Mouse (Mus musculus) heart, postnatal 0 days (tissue): Measurements from ENCODE around the gene Myo1b. TPM values are rescaled to one million over a fixed set of nuclear protein-coding genes. Genes with fewer than 3 reads are reported as not detected.
A peak's percentile ranks its signal among the peaks of the same experiment; 100 is the strongest.

ENCODE experiments used
- ATAC-seq: fragments of 200-750 bp; cut with Nextera tagmentation; 2 replicates; pipeline ENCODE4 v1.8.0; 2017; ENCODE audit warnings: low read depth, moderate number of reproducible peaks, moderate library complexity; ENCODE audit not compliant: insufficient read depth
- DNase-seq: peaks from one replicate; pipeline ENCODE4 v3.0.0-alpha.2; 2016; ENCODE audit warnings: low spot score
- H3K27ac ChIP-seq: fragments of 300-500 bp; sonication (generic); 2 replicates; pipeline ENCODE4 v1.5.1; 2014; ENCODE audit warnings: low read depth, mild to moderate bottlenecking
- H3K27me3 ChIP-seq: fragments of 300-500 bp; sonication (generic); 2 replicates; pipeline ENCODE4 v1.6.1; 2014; ENCODE audit warnings: low read length, mixed read lengths; ENCODE audit not compliant: control insufficient read depth, insufficient read depth
- H3K36me3 ChIP-seq: fragments of 300-500 bp; sonication (generic); replicated peaks from 2 replicates; pipeline ENCODE4 v1.6.1; 2014; ENCODE audit warnings: low read length, mixed read lengths; ENCODE audit not compliant: control insufficient read depth, insufficient read depth
- H3K4me1 ChIP-seq: fragments of 300-500 bp; sonication (generic); 2 replicates; pipeline ENCODE4 v1.6.1; 2014; ENCODE audit warnings: antibody characterized with exemption; ENCODE audit not compliant: control insufficient read depth, insufficient read depth
- H3K4me2 ChIP-seq: fragments of 300-500 bp; sonication (generic); 2 replicates; pipeline ENCODE4 v1.6.1; 2014; ENCODE audit warnings: low read depth, mild to moderate bottlenecking, low read length, moderate library complexity
- H3K4me3 ChIP-seq: fragments of 300-500 bp; sonication (generic); 2 replicates; pipeline ENCODE4 v1.5.1; 2014; ENCODE audit warnings: low read depth, low read length
- H3K9ac ChIP-seq: fragments of 300-500 bp; sonication (generic); replicated peaks from 2 replicates; pipeline ENCODE4 v1.6.1; 2014; ENCODE audit warnings: low read depth, low read length, mixed read lengths
- H3K9me3 ChIP-seq: fragments of 300-500 bp; sonication (generic); replicated peaks from 2 replicates; pipeline ENCODE4 v1.6.1; 2016; ENCODE audit warnings: low read length; ENCODE audit not compliant: control insufficient read depth
- CTCF ChIP-seq: IDR thresholded peaks from 2 replicates; pipeline ENCODE4 v1.5.1; 2016; ENCODE audit warnings: antibody characterized with exemption, control low read depth, low read depth
- EP300 ChIP-seq: IDR thresholded peaks from 2 replicates; pipeline ENCODE4 v1.6.1; 2016; ENCODE audit warnings: antibody characterized with exemption, low read depth
- WGBS: fragments of 180-500 bp; shearing (Covaris S2); extraction: QIAGEN DNeasy Blood & Tissue Kit; methylation state at CpG from one replicate; pipeline ENCODE4 v1.1.7; 2014; 5-methylcytosine and 5-hydroxymethylcytosine counted together
- polyA plus RNA-seq: library from polyadenylated mRNA; unstranded; fragments of >200 nt; fragmentation: Nextera tagmentation; extraction: Ambion mirVana; gene quantifications from 2 replicates; pipeline ENCODE4 v1.2.1, GENCODE M21; 2015
- total RNA-seq: library from RNA; depleted of rRNA; stranded (reverse); fragments of >200 nt; gene quantifications from 2 replicates; pipeline ENCODE4 v1.2.3, GENCODE M21; 2014; ENCODE audit warnings: low replicate concordance

The Myo1b gene
- total and polyA plus RNA-seq, 2 experiments from 2014 or later: 12.6 to 24.3 TPM

DNA sequence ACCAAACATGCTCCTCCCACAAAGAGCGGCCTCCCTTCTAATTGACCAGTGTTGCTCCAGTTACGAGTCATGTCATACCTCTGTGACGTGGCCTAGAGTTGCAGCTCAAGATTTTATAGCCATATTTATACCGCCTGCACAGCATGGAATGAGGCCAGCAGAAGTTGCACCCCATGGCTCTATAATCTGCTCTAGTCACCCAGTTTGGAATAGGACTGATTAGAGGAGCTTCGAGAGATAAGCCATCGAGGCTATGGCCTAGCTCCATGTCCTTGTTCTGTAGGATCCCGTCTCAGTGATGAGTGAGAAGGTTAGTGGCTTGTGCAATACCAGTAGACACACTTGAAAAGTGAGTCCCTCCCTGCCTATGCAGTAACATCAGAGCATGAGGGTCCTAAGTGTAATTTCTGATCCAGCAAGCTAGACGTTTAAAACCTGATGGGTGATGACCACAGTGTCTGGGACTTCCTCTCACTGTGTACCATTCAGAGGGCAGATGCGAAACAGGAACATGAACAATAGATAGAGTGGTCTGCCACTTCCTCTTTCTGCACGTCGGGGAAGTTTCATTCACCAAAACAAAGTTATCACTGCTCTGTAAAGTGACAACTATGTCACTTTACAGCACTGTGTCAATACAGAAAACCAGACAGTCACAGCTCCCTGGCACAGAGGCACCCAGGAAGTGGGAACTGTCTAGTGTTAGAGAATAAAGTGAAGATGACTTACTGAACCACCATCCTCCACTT, 18.5 kb upstream of the Myo1b start:
- Histone ChIP-seq H3K27ac (peak overlapping the region; percentile 20; the same call in 1 of the 2 replicates), H3K4me3 (no peak overlapping the region), H3K36me3 (no peaks in the 10 kb centered on the region), H3K27me3 (no peaks in the 10 kb centered on the region), H3K4me1 (no peaks in the 10 kb centered on the region), H3K4me2 (no peak overlapping the region), H3K9me3 (no peaks in the 10 kb centered on the region), H3K9ac (no peak overlapping the region)
- TF ChIP-seq EP300: no peak
- TF ChIP-seq CTCF: no peak
- DNase-seq (no peak), ATAC-seq (no peak; the same call in 1 of the 2 replicates)
- 39% methylated on average over 11 of the region's 11 CpGs for WGBS

DNA sequence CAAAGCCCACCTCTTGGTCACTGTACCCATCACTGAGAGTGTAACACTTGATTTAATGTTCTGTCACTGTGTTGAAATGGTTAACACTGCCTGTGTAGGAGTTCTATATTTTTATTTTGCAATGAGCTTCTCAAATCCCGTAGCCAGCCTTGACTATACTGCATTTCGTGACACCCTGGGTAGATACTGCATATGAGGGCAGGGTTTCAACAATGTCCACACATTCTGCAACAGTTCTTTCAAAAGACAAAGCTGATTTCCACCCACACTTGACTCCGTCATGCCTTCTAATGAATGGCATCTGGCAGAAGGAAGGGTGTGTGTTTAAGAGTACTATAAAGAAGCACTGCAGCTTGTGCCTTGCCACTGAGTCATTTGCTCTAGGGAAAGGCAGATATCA, 17.0 kb upstream of the Myo1b start:
- Histone ChIP-seq H3K9ac (no peak overlapping the region), H3K27me3 (no peaks in the 10 kb centered on the region), H3K4me1 (no peaks in the 10 kb centered on the region), H3K27ac (no peak overlapping the region), H3K36me3 (no peaks in the 10 kb centered on the region), H3K4me2 (no peak overlapping the region), H3K9me3 (no peaks in the 10 kb centered on the region), H3K4me3 (no peak overlapping the region)
- no peak for TF ChIP-seq CTCF
- no peak for TF ChIP-seq EP300
- WGBS: 51% methylated on average over 3 of the region's 3 CpGs
- no peak for ATAC-seq
- DNase-seq: no peak

DNA sequence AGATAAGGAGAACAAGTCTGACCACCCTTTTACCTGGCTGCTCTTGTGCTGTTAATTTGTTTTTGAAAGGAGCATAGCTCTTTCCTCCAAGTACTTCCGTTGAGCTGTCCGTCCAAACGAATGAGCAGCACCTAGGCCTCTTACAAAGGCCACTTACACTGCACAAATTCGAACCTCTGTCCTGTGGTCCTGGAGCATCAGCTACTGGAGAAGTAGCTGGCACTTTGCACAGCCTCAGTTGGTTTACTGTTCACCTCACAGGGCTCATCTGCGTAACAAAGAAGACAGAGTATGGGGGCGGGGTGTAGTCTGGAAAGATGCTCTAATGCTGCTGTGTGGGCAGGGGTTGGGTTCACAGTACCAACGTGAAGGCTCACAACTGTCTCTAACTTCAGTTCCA, 15.7 kb upstream of the Myo1b start:
- WGBS: 77% methylated on average over 7 of the region's 7 CpGs

DNA sequence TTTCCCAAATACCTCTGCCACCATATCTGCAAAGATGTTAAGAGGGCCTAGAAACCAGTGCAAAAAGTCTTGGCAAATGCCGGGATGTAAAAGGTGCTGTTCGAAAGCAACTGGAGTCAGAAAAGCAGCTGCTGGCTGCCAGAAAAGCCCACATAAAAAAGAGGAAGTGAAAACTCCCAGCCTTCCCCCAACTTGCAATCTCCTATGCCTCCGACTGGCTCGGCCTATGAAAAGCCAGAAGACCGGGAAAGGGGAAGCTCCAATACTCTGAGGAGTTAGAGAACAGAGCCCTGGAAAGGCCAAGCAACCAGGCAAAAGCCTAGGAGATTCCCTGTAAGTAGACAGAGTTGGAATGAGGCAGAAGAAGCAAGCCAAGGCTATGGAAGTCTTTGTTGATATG, 14.7 kb upstream of the Myo1b start:
- Histone ChIP-seq H3K9me3 (no peaks in the 10 kb centered on the region), H3K9ac (no peak overlapping the region), H3K4me1 (no peaks in the 10 kb centered on the region), H3K36me3 (no peaks in the 10 kb centered on the region), H3K4me3 (no peak overlapping the region), H3K27ac (no peak overlapping the region), H3K27me3 (no peaks in the 10 kb centered on the region), H3K4me2 (no peak overlapping the region)
- DNase-seq (no peak), ATAC-seq (no peak)
- 55% methylated on average over 5 of the region's 5 CpGs for WGBS
- TF ChIP-seq CTCF (no peak), EP300 (no peak)

More for the DNA sequence above, 15.7 kb upstream of the Myo1b start:
- Histone ChIP-seq H3K9me3 (no peaks in the 10 kb centered on the region), H3K4me1 (no peaks in the 10 kb centered on the region), H3K27me3 (no peaks in the 10 kb centered on the region), H3K36me3 (no peaks in the 10 kb centered on the region), H3K4me2 (no peak overlapping the region), H3K9ac (no peak overlapping the region), H3K27ac (no peak overlapping the region), H3K4me3 (no peak overlapping the region)
- ATAC-seq (no peak), DNase-seq (no peak)
- no peak for TF ChIP-seq EP300
- no peak for TF ChIP-seq CTCF

DNA sequence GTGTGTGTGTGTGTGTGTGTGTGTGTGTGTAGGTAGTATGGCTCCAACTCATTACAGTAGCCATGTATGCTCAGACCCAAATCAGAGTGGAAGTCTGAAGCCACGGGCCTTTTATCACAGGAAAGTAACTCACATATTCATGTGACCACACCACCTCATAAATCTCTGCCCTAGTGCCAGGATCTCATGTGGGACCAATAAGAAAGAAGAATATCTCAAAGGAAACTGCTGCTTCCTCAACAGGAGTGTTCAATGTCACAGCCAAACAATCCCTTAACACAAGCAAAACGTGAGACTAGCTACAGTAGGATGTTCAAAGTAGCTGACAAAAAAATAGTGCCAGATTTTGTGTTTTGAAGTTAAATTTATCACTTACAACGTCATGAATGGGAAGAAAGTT, 13.7 kb upstream of the Myo1b start:
- H3K9me3 ChIP-seq: no peaks in the 10 kb centered on the region
- H3K4me1 ChIP-seq: no peaks in the 10 kb centered on the region
- no peaks in the 10 kb centered on the region for H3K36me3 ChIP-seq
- ATAC-seq (no peak), DNase-seq (peak; percentile 10)
- H3K4me3 ChIP-seq: no peak overlapping the region
- WGBS: 43% methylated on average over 3 of the region's 3 CpGs
- TF ChIP-seq EP300 (no peak), CTCF (no peak)
- H3K9ac ChIP-seq: no peak overlapping the region
- H3K27me3 ChIP-seq: no peaks in the 10 kb centered on the region
- H3K4me2 ChIP-seq: no peak overlapping the region
- no peak overlapping the region for H3K27ac ChIP-seq

DNA sequence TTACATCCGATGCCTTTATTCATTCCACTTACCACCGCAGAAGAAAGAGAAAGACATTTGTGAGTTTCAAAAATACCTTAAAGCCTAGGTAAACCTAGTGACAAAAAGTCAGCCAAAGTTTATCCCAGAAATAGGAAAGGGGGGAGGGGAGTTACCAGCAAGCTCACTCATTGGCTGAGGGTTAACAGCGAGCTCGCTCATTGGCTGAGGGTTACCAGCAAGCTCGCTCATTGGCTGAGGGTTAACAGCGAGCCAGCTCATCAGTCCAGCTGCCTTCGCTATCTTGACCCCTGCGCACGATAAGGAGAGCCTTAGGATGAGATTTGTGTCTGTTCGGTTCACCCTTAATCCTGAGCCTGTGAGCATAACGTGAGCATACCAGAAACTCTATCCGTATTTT, 6.9 kb upstream of the Myo1b start:
- WGBS: 22% methylated on average over 12 of the region's 12 CpGs
- no peaks in the 10 kb centered on the region for H3K9me3 ChIP-seq
- H3K9ac ChIP-seq: no peak overlapping the region
- H3K4me1 ChIP-seq: 0 out of 2 replicates have a peak, but pooled peaks cover 6% of the 10 kb centered on the region
- H3K27ac ChIP-seq: no peak overlapping the region
- DNase-seq: peak; percentile 10
- no peaks in the 10 kb centered on the region for H3K36me3 ChIP-seq
- no peak for ATAC-seq
- H3K27me3 ChIP-seq: no peaks in the 10 kb centered on the region
- peak overlapping the region; percentile 7; the same call in 1 of the 2 replicates for H3K4me2 ChIP-seq
- TF ChIP-seq CTCF (no peak), EP300 (no peak)
- no peak overlapping the region for H3K4me3 ChIP-seq
